Mouse (Mus musculus) induced T-regulatory cell, adult 2 months (primary cell): ENCODE measurements around the gene Mmgt2.

Experiments
- DNase-seq: peaks from one replicate; pipeline ENCODE4 v3.0.0-alpha.2; 2012; ENCODE audit warnings: low read depth

Gene Mmgt2

GRCm38 (mm10) chr11:62648591-62649391, at the start of gene Mmgt2:
Gene Mmgt2 (plus strand): TSS chr11:62648664.
- DNase-seq, result peak; percentile 97

GRCm38 (mm10) chr11:62601732-62602618, 46.5 kb upstream of the Mmgt2 start:
- no peak for DNase-seq

GRCm38 (mm10) chr11:62602619-62603311, 45.7 kb upstream of the Mmgt2 start:
- peak; percentile 98 for DNase-seq

- DNase-seq, result peak; percentile 77
These were observed 45.0 kb upstream of the Mmgt2 start for GRCm38 (mm10) chr11:62603312-62604056.

GRCm38 (mm10) chr11:62604123-62604706, 44.2 kb upstream of the Mmgt2 start:
- peak; percentile 23 for DNase-seq

GRCm38 (mm10) chr11:62604886-62605618, 43.4 kb upstream of the Mmgt2 start:
- DNase-seq, result peak; percentile 38

- DNase-seq, result peak; percentile 22
These were observed 42.7 kb upstream of the Mmgt2 start for GRCm38 (mm10) chr11:62605619-62606298.

GRCm38 (mm10) chr11:62606299-62607169, 41.9 kb upstream of the Mmgt2 start:
- peak; percentile 33 for DNase-seq

- DNase-seq, result no peak
These were observed 41.1 kb upstream of the Mmgt2 start for GRCm38 (mm10) chr11:62607170-62607951.

GRCm38 (mm10) chr11:62607952-62608201, 40.6 kb upstream of the Mmgt2 start:
- DNase-seq, result no peak

- DNase-seq, result peak; percentile 32
These were observed 39.4 kb upstream of the Mmgt2 start for GRCm38 (mm10) chr11:62608826-62609675.

GRCm38 (mm10) chr11:62610304-62610703, 38.2 kb upstream of the Mmgt2 start:
- no peak for DNase-seq

GRCm38 (mm10) chr11:62612604-62613003, 35.9 kb upstream of the Mmgt2 start:
- no peak for DNase-seq

- peak; percentile 93 for DNase-seq
These were observed 34.7 kb upstream of the Mmgt2 start for GRCm38 (mm10) chr11:62613657-62614365.

GRCm38 (mm10) chr11:62614876-62615410, 33.5 kb upstream of the Mmgt2 start:
- no peak for DNase-seq

GRCm38 (mm10) chr11:62615456-62615855, 33.0 kb upstream of the Mmgt2 start:
- no peak for DNase-seq
